Mouse (Mus musculus): ENCODE results near the gene Dpep1. TPM values are rescaled to one million over a fixed set of nuclear protein-coding genes. Genes with fewer than 3 reads are reported as not detected.

The Dpep1 gene
- total and polyA plus RNA-seq, 3 experiments, result 0.11 TPM; not detected in 2

GRCm38 (mm10) chr8:123146390-123146789 is 39.7 kb upstream of the Dpep1 start:
- ATAC-seq (ENCODE audit: extremely low read depth, insufficient number of reproducible peaks, low FRiP score, poor library complexity, severe bottlenecking) (no peak), DNase-seq (ENCODE audit: low spot score) (no peak)
- Histone ChIP-seq H3K4me3 (ENCODE audit: low read depth, low read length) (no peak overlapping the region), H3K27me3 (ENCODE audit: insufficient read depth, low read length) (peaks cover 57% of the 10 kb centered on the region), H3K4me1 (ENCODE audit: insufficient read depth, low read depth, low read length) (peaks cover 3% of the 10 kb centered on the region; the same call in 1 of the 2 replicates), H3K36me3 (replicated peaks) (no peaks in the 10 kb centered on the region), H3K9me3 (replicated peaks) (no peaks in the 10 kb centered on the region)
- TF ChIP-seq GATA1 (IDR thresholded peaks at IDR 0.05; ENCODE audit: borderline replicate concordance, low read length) (no peak), CTCF (IDR thresholded peaks at IDR 0.05; ENCODE audit: low read depth, low read length) (no peak), POLR2AphosphoS5 (IDR thresholded peaks at IDR 0.05; ENCODE audit: insufficient replicate concordance, low read depth, low read length) (no peak), TAL1 (conservative IDR thresholded peaks at IDR 0.05; ENCODE audit: low read depth, low read length) (no peak), GATA2 (IDR thresholded peaks at IDR 0.05; ENCODE audit: borderline replicate concordance, low read depth, low read length) (no peak)

GRCm38 (mm10) chr8:123150737-123151171 is 35.3 kb upstream of the Dpep1 start:
- H3K4me3 ChIP-seq (ENCODE audit: low read depth, low read length), result no peak overlapping the region
- H3K9me3 ChIP-seq (replicated peaks), result no peaks in the 10 kb centered on the region
- TF ChIP-seq CTCF (IDR thresholded peaks at IDR 0.05; ENCODE audit: low read depth, low read length) (no peak), TAL1 (conservative IDR thresholded peaks at IDR 0.05; ENCODE audit: low read depth, low read length) (no peak), GATA2 (IDR thresholded peaks at IDR 0.05; ENCODE audit: borderline replicate concordance, low read depth, low read length) (no peak), POLR2AphosphoS5 (IDR thresholded peaks at IDR 0.05; ENCODE audit: insufficient replicate concordance, low read depth, low read length) (no peak), GATA1 (IDR thresholded peaks at IDR 0.05; ENCODE audit: borderline replicate concordance, low read length) (no peak)
- H3K4me1 ChIP-seq (ENCODE audit: insufficient read depth, low read depth, low read length), result no peaks in the 10 kb centered on the region
- ATAC-seq (ENCODE audit: extremely low read depth, insufficient number of reproducible peaks, low FRiP score, poor library complexity, severe bottlenecking), result no peak
- peaks cover 63% of the 10 kb centered on the region for H3K27me3 ChIP-seq (ENCODE audit: insufficient read depth, low read length)
- DNase-seq (ENCODE audit: low spot score), result no peak
- H3K36me3 ChIP-seq (replicated peaks), result no peaks in the 10 kb centered on the region

- ATAC-seq (ENCODE audit: extremely low read depth, insufficient number of reproducible peaks, low FRiP score, poor library complexity, severe bottlenecking), result no peak
- Histone ChIP-seq H3K27me3 (ENCODE audit: insufficient read depth, low read length) (peaks cover 75% of the 10 kb centered on the region), H3K36me3 (replicated peaks) (no peaks in the 10 kb centered on the region), H3K4me1 (ENCODE audit: insufficient read depth, low read depth, low read length) (peaks cover 5% of the 10 kb centered on the region; the same call in 1 of the 2 replicates), H3K9me3 (replicated peaks) (no peaks in the 10 kb centered on the region), H3K4me3 (ENCODE audit: low read depth, low read length) (no peak overlapping the region)
- TF ChIP-seq POLR2AphosphoS5 (IDR thresholded peaks at IDR 0.05; ENCODE audit: insufficient replicate concordance, low read depth, low read length), result no peak
- TF ChIP-seq TAL1 (conservative IDR thresholded peaks at IDR 0.05; ENCODE audit: low read depth, low read length), result no peak
- DNase-seq (ENCODE audit: low spot score), result no peak
Observed at GRCm38 (mm10) chr8:123155177-123155576, 30.9 kb upstream of the Dpep1 start.

GRCm38 (mm10) chr8:123156070-123156773 is 29.8 kb upstream of the Dpep1 start:
- no peaks in the 10 kb centered on the region for H3K36me3 ChIP-seq (replicated peaks)
- TF ChIP-seq GATA1 (IDR thresholded peaks at IDR 0.05; ENCODE audit: borderline replicate concordance, low read length) (no peak), CTCF (IDR thresholded peaks at IDR 0.05; ENCODE audit: low read depth, low read length) (no peak), GATA2 (IDR thresholded peaks at IDR 0.05; ENCODE audit: borderline replicate concordance, low read depth, low read length) (no peak), POLR2AphosphoS5 (IDR thresholded peaks at IDR 0.05; ENCODE audit: insufficient replicate concordance, low read depth, low read length) (no peak), TAL1 (conservative IDR thresholded peaks at IDR 0.05; ENCODE audit: low read depth, low read length) (no peak)
- no peak overlapping the region for H3K4me3 ChIP-seq (ENCODE audit: low read depth, low read length)
- H3K27me3 ChIP-seq (ENCODE audit: insufficient read depth, low read length), result peaks cover 74% of the 10 kb centered on the region
- peaks cover 5% of the 10 kb centered on the region; the same call in 1 of the 2 replicates for H3K4me1 ChIP-seq (ENCODE audit: insufficient read depth, low read depth, low read length)
- ATAC-seq (ENCODE audit: extremely low read depth, insufficient number of reproducible peaks, low FRiP score, poor library complexity, severe bottlenecking) (no peak), DNase-seq (ENCODE audit: low spot score) (no peak)
- no peaks in the 10 kb centered on the region for H3K9me3 ChIP-seq (replicated peaks)

GRCm38 (mm10) chr8:123157888-123158465 is 28.1 kb upstream of the Dpep1 start, which contains the start of gene Sult5a1:
Gene Sult5a1 (minus strand): TSS chr8:123158315.
- TF ChIP-seq TAL1 (conservative IDR thresholded peaks at IDR 0.05; ENCODE audit: low read depth, low read length) (no peak), GATA1 (IDR thresholded peaks at IDR 0.05; ENCODE audit: borderline replicate concordance, low read length) (no peak), POLR2AphosphoS5 (IDR thresholded peaks at IDR 0.05; ENCODE audit: insufficient replicate concordance, low read depth, low read length) (no peak), CTCF (IDR thresholded peaks at IDR 0.05; ENCODE audit: low read depth, low read length) (no peak), GATA2 (IDR thresholded peaks at IDR 0.05; ENCODE audit: borderline replicate concordance, low read depth, low read length) (no peak)
- Histone ChIP-seq H3K36me3 (replicated peaks) (no peaks in the 10 kb centered on the region), H3K4me1 (ENCODE audit: insufficient read depth, low read depth, low read length) (peaks cover 9% of the 10 kb centered on the region), H3K27me3 (ENCODE audit: insufficient read depth, low read length) (peaks cover 72% of the 10 kb centered on the region), H3K9me3 (replicated peaks) (no peaks in the 10 kb centered on the region), H3K4me3 (ENCODE audit: low read depth, low read length) (no peak within 1 kb of the TSS)
- ATAC-seq (ENCODE audit: extremely low read depth, insufficient number of reproducible peaks, low FRiP score, poor library complexity, severe bottlenecking) (no peak), DNase-seq (ENCODE audit: low spot score) (no peak)

- Histone ChIP-seq H3K9me3 (replicated peaks) (peaks cover 20% of the 10 kb centered on the region), H3K4me3 (ENCODE audit: low read depth, low read length) (no peak overlapping the region), H3K4me1 (ENCODE audit: insufficient read depth, low read depth, low read length) (no peaks in the 10 kb centered on the region), H3K27me3 (ENCODE audit: insufficient read depth, low read length) (peaks cover 64% of the 10 kb centered on the region), H3K36me3 (replicated peaks) (no peaks in the 10 kb centered on the region)
- ATAC-seq (ENCODE audit: extremely low read depth, insufficient number of reproducible peaks, low FRiP score, poor library complexity, severe bottlenecking) (no peak), DNase-seq (ENCODE audit: low spot score) (no peak)
- TF ChIP-seq TAL1 (conservative IDR thresholded peaks at IDR 0.05; ENCODE audit: low read depth, low read length) (no peak), GATA1 (IDR thresholded peaks at IDR 0.05; ENCODE audit: borderline replicate concordance, low read length) (no peak), POLR2AphosphoS5 (IDR thresholded peaks at IDR 0.05; ENCODE audit: insufficient replicate concordance, low read depth, low read length) (no peak), GATA2 (IDR thresholded peaks at IDR 0.05; ENCODE audit: borderline replicate concordance, low read depth, low read length) (no peak)
Observed at GRCm38 (mm10) chr8:123181391-123181790, 4.7 kb upstream of the Dpep1 start.
